Mouse (Mus musculus): Measurements from ENCODE around the gene Wnt10b. TPM values are rescaled to one million over a fixed set of nuclear protein-coding genes. Genes with fewer than 3 reads are reported as not detected.

Wnt10b gene
- polyA plus RNA-seq, 1 experiment from 2014 or later: 0.40 TPM

Other genes with a start within 250 kb of the Wnt10b start
- 131 and 140 TPM in 2 replicates for gene Kansl2, start 243.9 kb downstream of the Wnt10b start, polyA plus RNA-seq (2014; fragmentation: Nextera tagmentation; extraction: Ambion mirVana)
- gene Ccnt1, start 207.2 kb downstream of the Wnt10b start, polyA plus RNA-seq (2014; fragmentation: Nextera tagmentation; extraction: Ambion mirVana): 60.7 and 61.9 TPM in 2 replicates
- 0.44 TPM in 1 of 2 replicates, not detected in the other for gene 4930415O20Rik, start 207.1 kb downstream of the Wnt10b start, polyA plus RNA-seq (2014; fragmentation: Nextera tagmentation; extraction: Ambion mirVana)
- 9.3 and 10.6 TPM in 2 replicates for gene Adcy6, start 168.1 kb downstream of the Wnt10b start, polyA plus RNA-seq (2014; fragmentation: Nextera tagmentation; extraction: Ambion mirVana)
- 35.5 and 39.5 TPM in 2 replicates for gene Cacnb3, start 147.3 kb downstream of the Wnt10b start, polyA plus RNA-seq (2014; fragmentation: Nextera tagmentation; extraction: Ambion mirVana)
- 24.8 and 24.9 TPM in 2 replicates for gene Ddx23, start 115.3 kb downstream of the Wnt10b start, polyA plus RNA-seq (2014; fragmentation: Nextera tagmentation; extraction: Ambion mirVana)
- 6.1 and 6.3 TPM in 2 replicates for gene Rnd1, start 100.7 kb downstream of the Wnt10b start, polyA plus RNA-seq (2014; fragmentation: Nextera tagmentation; extraction: Ambion mirVana)
- gene Ccdc65, start 69.9 kb downstream of the Wnt10b start, polyA plus RNA-seq (2014; fragmentation: Nextera tagmentation; extraction: Ambion mirVana): 0.71 and 1.4 TPM in 2 replicates
- gene Fkbp11, start 50.0 kb downstream of the Wnt10b start, polyA plus RNA-seq (2014; fragmentation: Nextera tagmentation; extraction: Ambion mirVana): 10.3 and 10.5 TPM in 2 replicates
- gene Arf3, start 14.9 kb downstream of the Wnt10b start, polyA plus RNA-seq (2014; fragmentation: Nextera tagmentation; extraction: Ambion mirVana): 28.1 and 33.4 TPM in 2 replicates
- gene Wnt1, start 11.7 kb upstream of the Wnt10b start, polyA plus RNA-seq (2014; fragmentation: Nextera tagmentation; extraction: Ambion mirVana): 11.6 and 14.0 TPM in 2 replicates
- 0.48 and 0.74 TPM in 2 replicates for gene Ddn, start 31.3 kb upstream of the Wnt10b start, polyA plus RNA-seq (2014; fragmentation: Nextera tagmentation; extraction: Ambion mirVana)
- gene Prkag1, start 53.4 kb upstream of the Wnt10b start, polyA plus RNA-seq (2014; fragmentation: Nextera tagmentation; extraction: Ambion mirVana): 69.7 and 81.4 TPM in 2 replicates
- gene Kmt2d, start 93.1 kb upstream of the Wnt10b start, polyA plus RNA-seq (2014; fragmentation: Nextera tagmentation; extraction: Ambion mirVana): 13.2 and 13.3 TPM in 2 replicates
- gene Rhebl1, start 116.4 kb upstream of the Wnt10b start, polyA plus RNA-seq (2014; fragmentation: Nextera tagmentation; extraction: Ambion mirVana): 14.2 and 16.7 TPM in 2 replicates
- 0.27 and 0.40 TPM in 2 replicates for gene Dhh, start 120.4 kb upstream of the Wnt10b start, polyA plus RNA-seq (2014; fragmentation: Nextera tagmentation; extraction: Ambion mirVana)
- gene Lmbr1l, start 140.1 kb upstream of the Wnt10b start, polyA plus RNA-seq (2014; fragmentation: Nextera tagmentation; extraction: Ambion mirVana): 7.5 and 9.8 TPM in 2 replicates
- 2,214 and 2,255 TPM in 2 replicates for gene Tuba1b, start 156.4 kb upstream of the Wnt10b start, polyA plus RNA-seq (2014; fragmentation: Nextera tagmentation; extraction: Ambion mirVana)
- gene Gm49450, start 175.4 kb upstream of the Wnt10b start, polyA plus RNA-seq (2014; fragmentation: Nextera tagmentation; extraction: Ambion mirVana): not detected in 2 replicates
- 7,669 and 8,043 TPM in 2 replicates for gene Tuba1a, start 175.6 kb upstream of the Wnt10b start, polyA plus RNA-seq (2014; fragmentation: Nextera tagmentation; extraction: Ambion mirVana)